Mouse (Mus musculus) cerebellum, adult 2 months (tissue): ENCODE measurements around the gene Dusp1. TPM values are rescaled to one million over a fixed set of nuclear protein-coding genes. Genes with fewer than 3 reads are reported as not detected.

Experiments used
- DNase-seq, 2 experiments: peaks; one replicate each; pipeline ENCODE4 v3.0.0; 2021
- H3K27ac ChIP-seq: fragments of 200-500 bp; 2 replicates; pipeline ENCODE4 v1.5.1; 2012; ENCODE audit warnings: low read length, control low read depth, inconsistent platforms; ENCODE audit not compliant: insufficient read depth
- H3K27me3 ChIP-seq: fragments of 200-500 bp; 2 replicates; pipeline ENCODE4 v1.6.1; 2012; ENCODE audit warnings: inconsistent platforms, mild to moderate bottlenecking, low read length, moderate library complexity; ENCODE audit not compliant: control insufficient read depth, insufficient read depth
- H3K4me1 ChIP-seq: fragments of 200-500 bp; 2 replicates; pipeline ENCODE4 v1.6.1; 2011; ENCODE audit warnings: low read length; ENCODE audit not compliant: control insufficient read depth, insufficient read depth
- H3K4me3 ChIP-seq: fragments of 200-500 bp; replicated peaks from 2 replicates; pipeline ENCODE3; 2011; ENCODE audit warnings: mild to moderate bottlenecking, low read depth, low read length, control low read depth; ENCODE audit not compliant: insufficient read depth
- CTCF ChIP-seq: fragments of 200-500 bp; IDR thresholded peaks from 2 replicates; pipeline ENCODE4 v1.5.1; 2011; ENCODE audit warnings: low read depth, mild to moderate bottlenecking, control low read depth, low read length, moderate library complexity, borderline replicate concordance; ENCODE audit not compliant: insufficient read depth
- POLR2A ChIP-seq: fragments of 200-500 bp; IDR thresholded peaks from 2 replicates; pipeline ENCODE4 v1.6.1; 2011; ENCODE audit warnings: low read length, control low read depth, borderline replicate concordance; ENCODE audit not compliant: insufficient read depth
- WGBS: fragments of 180-500 bp; shearing (Covaris S2); methylation state at CpG from one replicate; pipeline ENCODE4 v1.1.7; 2018; 5-methylcytosine and 5-hydroxymethylcytosine counted together
- polyA plus RNA-seq: library from polyadenylated mRNA; depleted of rRNA; stranded (reverse); fragments of >200 nt; gene quantifications from 2 replicates; pipeline ENCODE4 v1.2.3, GENCODE M21; 2012

Dusp1 gene
- polyA plus RNA-seq, 1 experiment, result 62.5 TPM

GRCm38 (mm10) chr17:26501826-26502225 lies 60.1 kb downstream of the Dusp1 start:
- no peak for DNase-seq
- H3K27ac ChIP-seq, result no peak overlapping the region
- 58% methylated on average over 5 of the region's 5 CpGs for WGBS
- H3K4me1 ChIP-seq, result peaks cover 18% of the 10 kb centered on the region
- TF ChIP-seq POLR2A (no peak), CTCF (no peak)
- no peaks in the 10 kb centered on the region for H3K27me3 ChIP-seq
- no peak overlapping the region for H3K4me3 ChIP-seq

- Histone ChIP-seq H3K27ac (no peak overlapping the region), H3K4me1 (peaks cover 3% of the 10 kb centered on the region; the same call in 1 of the 2 replicates), H3K27me3 (no peaks in the 10 kb centered on the region), H3K4me3 (no peak overlapping the region)
- no peak for DNase-seq
- 39% methylated on average over 1 of the region's 1 CpGs for WGBS
- TF ChIP-seq POLR2A (no peak), CTCF (no peak)
These were observed 63.3 kb downstream of the Dusp1 start for GRCm38 (mm10) chr17:26498626-26499025.

GRCm38 (mm10) chr17:26497416-26497923 lies 64.5 kb downstream of the Dusp1 start:
- H3K27ac ChIP-seq, result no peak overlapping the region

GRCm38 (mm10) chr17:26494642-26495468 lies 67.1 kb downstream of the Dusp1 start:
- no peaks in the 10 kb centered on the region for H3K27me3 ChIP-seq
- no peak overlapping the region for H3K27ac ChIP-seq
- TF ChIP-seq POLR2A (no peak), CTCF (no peak)
- 75% methylated on average over 4 of the region's 4 CpGs for WGBS
- DNase-seq, result no peak
- H3K4me3 ChIP-seq, result no peak overlapping the region
- H3K4me1 ChIP-seq, result peaks cover 8% of the 10 kb centered on the region

More at GRCm38 (mm10) chr17:26497416-26497923, 64.5 kb downstream of the Dusp1 start:
- H3K4me3 ChIP-seq, result no peak overlapping the region
- WGBS, result 64% methylated on average over 5 of the region's 5 CpGs
- no peak for TF ChIP-seq POLR2A
- no peak for TF ChIP-seq CTCF
- H3K4me1 ChIP-seq, result peaks cover 2% of the 10 kb centered on the region; the same call in 1 of the 2 replicates
- no peaks in the 10 kb centered on the region for H3K27me3 ChIP-seq
- no peak for DNase-seq

- WGBS, result 93% methylated on average over 3 of the region's 3 CpGs
- no peak for TF ChIP-seq POLR2A
- no peak for TF ChIP-seq CTCF
- H3K27me3 ChIP-seq, result no peaks in the 10 kb centered on the region
- no peak overlapping the region for H3K4me3 ChIP-seq
- no peak for DNase-seq
- H3K27ac ChIP-seq, result no peak overlapping the region
- peaks cover 8% of the 10 kb centered on the region for H3K4me1 ChIP-seq
These were observed 69.7 kb downstream of the Dusp1 start for GRCm38 (mm10) chr17:26492246-26492645.

- H3K4me3 ChIP-seq, result no peak overlapping the region
- TF ChIP-seq POLR2A (no peak), CTCF (no peak)
- H3K27me3 ChIP-seq, result no peaks in the 10 kb centered on the region
- peaks cover 8% of the 10 kb centered on the region for H3K4me1 ChIP-seq
- WGBS, result 6% methylated on average over 2 of the region's 2 CpGs
- H3K27ac ChIP-seq, result peak overlapping the region; percentile 19; the same call in 1 of the 2 replicates
- DNase-seq, result peak; percentile 66 to 75
These were observed 71.0 kb downstream of the Dusp1 start for GRCm38 (mm10) chr17:26490910-26491309.

GRCm38 (mm10) chr17:26490072-26490471 lies 71.9 kb downstream of the Dusp1 start:
- no peak for DNase-seq
- Histone ChIP-seq H3K27ac (no peak overlapping the region), H3K4me1 (peaks cover 8% of the 10 kb centered on the region), H3K4me3 (no peak overlapping the region), H3K27me3 (no peaks in the 10 kb centered on the region)
- whole genome bisulfite sequencing, result 92% methylated on average over 10 of the region's 10 CpGs
- TF ChIP-seq CTCF (no peak), POLR2A (no peak)
